Mouse (Mus musculus) regulatory T cell (primary cell): Measurements from ENCODE around the gene Siglecg.

Experiments
- in situ Hi-C: fragments of 300-600 bp; cut with MboI, MseI; formaldehyde crosslinking; loops from one replicate; pipeline ENCODE4 v1.15.1; 2025; ENCODE audit warnings: high pct_unique_total_duplicates

The Siglecg gene

GRCm38 (mm10) chr7:43441071-43441470 is 33.1 kb downstream of the Siglecg start:
- in situ Hi-C loops = no loop called here

DNA sequence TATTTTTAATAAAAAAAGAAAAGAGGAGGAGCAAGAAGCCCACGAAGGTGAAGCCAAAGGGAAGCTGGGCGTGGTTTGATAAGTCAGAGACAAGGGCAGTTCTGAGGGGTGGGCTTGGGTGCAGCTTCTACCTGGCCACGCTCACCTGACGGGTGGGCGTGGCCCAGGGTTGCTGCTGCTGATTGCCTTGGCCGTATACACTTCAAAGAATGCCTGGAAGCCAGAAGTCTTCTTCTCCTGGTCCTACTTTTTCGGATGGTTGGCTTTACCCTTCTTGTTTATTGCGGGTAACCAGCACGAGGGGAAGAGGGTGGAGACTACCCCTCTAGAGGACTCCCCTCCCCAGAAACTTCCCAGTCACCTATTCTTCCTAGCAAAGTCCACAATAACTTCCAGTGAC is 34.7 kb downstream of the Siglecg start:
- in situ Hi-C loops = no loop called here

- in situ Hi-C loops = no loop called here
Measured at GRCm38 (mm10) chr7:43443126-43443916, 35.3 kb downstream of the Siglecg start.

DNA sequence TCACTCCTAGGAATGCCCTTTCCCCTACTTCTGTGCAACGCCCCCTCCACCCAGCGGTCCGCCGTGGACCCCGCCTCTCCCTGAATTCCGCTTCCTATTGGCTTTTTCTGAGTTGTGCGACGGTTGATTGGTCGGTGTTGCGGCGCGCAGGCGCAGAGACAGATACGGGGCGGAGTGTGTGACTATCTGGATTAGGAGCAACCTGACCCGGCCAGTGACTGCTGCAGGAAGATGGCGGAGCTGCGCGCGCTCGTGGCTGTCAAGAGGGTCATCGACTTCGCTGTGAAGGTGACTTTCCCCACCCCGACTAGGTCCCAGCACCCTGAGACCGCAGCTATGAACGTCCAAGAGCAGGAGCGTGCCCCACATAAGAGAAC is 35.9 kb downstream of the Siglecg start, which contains the start of the genes Etfb and Gm45233:
Gene Etfb, plus strand, starts transcription at position 167 of the 377 bp plus-strand sequence.
Gene Gm45233, plus strand, starts transcription at position 212 of the 377 bp plus-strand sequence.
- in situ Hi-C loops = no loop called here

- in situ Hi-C loops = no loop called here
Measured at GRCm38 (mm10) chr7:43447801-43448200, 39.8 kb downstream of the Siglecg start.

DNA sequence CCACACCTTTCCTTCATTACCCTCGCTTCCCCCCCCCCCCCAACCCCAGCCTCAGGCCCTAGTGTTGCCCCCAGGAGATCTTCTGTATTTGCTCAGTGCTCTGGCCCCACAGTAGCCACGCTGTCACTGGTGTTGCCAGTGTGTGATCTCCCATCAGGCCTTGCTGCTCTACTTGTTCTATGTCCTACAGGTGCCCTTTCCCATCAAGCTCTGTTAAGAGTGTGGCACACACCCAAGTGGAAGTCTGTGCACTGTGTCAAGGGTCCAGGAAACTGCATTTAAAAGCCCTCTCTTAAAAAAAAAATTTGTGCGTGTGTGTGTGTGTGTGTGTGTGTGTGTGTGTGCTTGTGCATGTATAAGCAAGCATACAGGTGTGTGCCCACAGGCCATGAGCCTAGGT is 40.2 kb downstream of the Siglecg start:
- in situ Hi-C loops = no loop called here

DNA sequence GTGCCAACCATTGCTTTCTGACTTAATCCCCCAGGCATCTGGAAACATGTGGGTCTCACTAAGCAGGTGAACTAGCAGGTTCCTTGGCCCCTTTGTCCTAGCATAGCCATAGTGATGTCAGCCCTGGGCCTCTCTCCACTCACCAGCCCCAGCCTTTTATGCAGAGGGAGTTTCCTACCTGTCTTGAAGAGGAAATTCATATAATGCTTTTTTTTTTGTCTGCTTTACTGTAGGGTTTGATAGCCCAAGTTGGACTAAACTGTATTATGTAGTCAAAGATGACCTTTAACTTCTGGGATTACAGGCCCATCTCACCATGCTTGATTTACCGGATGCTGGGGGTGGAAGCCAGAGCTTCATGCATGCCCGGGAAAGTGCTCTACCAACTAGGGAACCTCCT is 41.8 kb downstream of the Siglecg start:
- in situ Hi-C loops = no loop called here

DNA sequence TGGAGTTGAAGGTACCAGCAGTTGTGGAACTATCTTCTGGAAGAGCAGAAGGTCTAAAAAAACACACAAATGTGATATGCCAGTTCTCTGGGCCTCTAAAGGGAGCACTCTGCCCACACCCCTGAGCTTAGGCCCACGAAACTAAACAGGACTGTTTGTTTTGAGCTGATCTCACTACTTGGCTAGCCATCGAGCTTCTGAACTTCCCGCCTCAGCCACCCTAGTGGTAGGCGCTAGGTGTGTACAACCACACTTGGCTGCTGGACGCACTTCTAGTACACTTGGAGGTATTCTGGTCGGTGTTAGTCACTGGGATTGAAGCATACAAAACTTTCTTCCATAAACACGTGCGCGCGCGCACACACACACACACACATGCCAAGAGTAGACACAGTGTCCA is 43.7 kb downstream of the Siglecg start:
- in situ Hi-C loops = no loop called here

- in situ Hi-C loops = no loop called here
Measured at GRCm38 (mm10) chr7:43452609-43453008, 44.6 kb downstream of the Siglecg start.

- in situ Hi-C loops = no loop called here
Measured at GRCm38 (mm10) chr7:43453599-43454355, 45.8 kb downstream of the Siglecg start.

DNA sequence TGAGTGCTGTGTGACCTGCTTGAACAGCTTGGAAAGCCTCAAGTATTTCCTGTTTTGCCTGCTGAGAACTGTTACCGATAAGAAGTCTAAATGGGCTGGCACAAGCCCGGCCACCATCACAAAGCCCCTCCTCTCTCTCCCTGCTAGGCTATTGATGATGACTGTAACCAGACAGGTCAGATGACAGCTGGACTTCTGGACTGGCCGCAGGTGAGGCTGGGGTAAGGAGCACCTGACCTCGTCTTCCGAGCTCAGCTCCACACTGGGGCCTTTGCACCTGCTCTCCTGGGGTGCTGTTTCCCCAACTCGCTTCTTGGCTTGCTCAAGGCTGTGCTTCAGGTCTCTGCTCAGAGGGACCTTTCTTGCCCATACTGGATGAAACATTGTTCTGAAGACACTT is 46.4 kb downstream of the Siglecg start:
- in situ Hi-C loops = no loop called here

DNA sequence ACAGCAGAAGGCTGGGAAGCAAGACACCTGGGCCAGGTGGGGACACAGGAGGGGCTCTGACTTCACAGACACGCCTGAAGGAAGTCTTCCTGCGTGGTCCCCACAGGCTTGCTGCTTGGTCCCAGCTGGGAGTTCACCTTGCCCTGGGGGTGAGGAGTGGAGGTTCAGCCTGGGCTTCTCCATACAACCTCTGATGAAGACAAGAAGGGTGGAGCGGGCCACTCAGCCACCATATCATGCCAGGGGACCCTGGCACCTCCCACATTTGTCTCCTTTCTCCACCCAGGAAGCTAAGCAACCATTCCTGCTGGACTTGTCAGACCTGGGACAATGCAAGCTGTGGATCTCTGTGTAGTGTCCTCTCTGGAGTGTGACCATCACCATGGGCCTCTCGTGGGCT is 54.8 kb downstream of the Siglecg start, which contains the start of gene Vsig10l:
Gene Vsig10l, plus strand, starts transcription at position 301 of the 400 bp plus-strand sequence.
- in situ Hi-C loops = loop anchor here (10.0 kb wide), 1 partner anchor 148 kb away; the partner anchor contains the start of gene Zfp715

DNA sequence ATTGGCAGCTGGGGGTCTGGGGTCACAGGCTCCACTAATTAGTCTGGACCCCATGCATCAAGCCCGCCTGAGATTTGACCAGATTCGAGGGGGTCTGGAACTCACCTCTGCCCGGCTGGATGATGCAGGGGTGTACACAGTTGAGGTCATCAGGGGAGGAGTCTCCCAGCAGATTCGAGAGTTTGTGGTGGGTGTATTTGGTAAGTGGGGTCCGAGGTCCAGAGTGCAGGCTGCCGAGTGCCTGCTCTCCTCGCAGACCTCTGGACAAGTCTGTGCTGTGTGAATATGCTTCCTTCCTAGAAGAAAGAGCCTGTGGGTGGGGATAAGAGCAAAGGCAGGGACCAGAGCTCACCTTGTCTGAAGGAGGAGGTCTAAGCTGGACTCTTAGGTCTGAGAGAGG is 56.0 kb downstream of the Siglecg start:
- in situ Hi-C loops = loop anchor here (10.0 kb wide), 1 partner anchor 149 kb away; the partner anchor contains the start of gene Zfp715

DNA sequence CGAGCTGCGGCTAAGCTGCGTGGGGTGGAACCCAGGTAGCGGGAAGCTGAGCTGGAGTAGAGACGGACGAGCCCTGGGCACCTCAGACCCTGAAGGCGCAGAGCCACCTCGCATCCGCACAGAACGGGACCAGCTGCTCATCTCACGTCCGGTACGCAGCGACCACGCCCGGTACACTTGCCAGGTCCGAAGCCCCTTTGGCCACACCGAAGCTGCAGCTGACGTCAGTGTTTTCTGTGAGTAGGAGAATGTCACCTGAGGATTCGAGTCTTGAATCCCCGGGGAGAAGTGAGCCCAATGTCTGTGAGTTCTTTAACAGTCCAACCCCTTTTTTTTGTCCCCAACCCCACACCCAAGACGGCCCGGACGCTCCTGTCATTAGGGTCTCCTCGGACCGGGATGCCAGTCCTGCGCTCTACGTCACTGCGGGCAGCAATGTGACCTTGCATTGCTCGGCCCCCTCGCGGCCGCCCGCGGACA is 56.9 kb downstream of the Siglecg start:
- in situ Hi-C loops = loop anchor here (10.0 kb wide), 1 partner anchor 150 kb away; the partner anchor contains the start of gene Zfp715

GRCm38 (mm10) chr7:43465344-43466098 is 57.5 kb downstream of the Siglecg start:
- in situ Hi-C loops = loop anchor here (10.0 kb wide), 1 partner anchor 151 kb away; the partner anchor contains the start of gene Zfp715

DNA sequence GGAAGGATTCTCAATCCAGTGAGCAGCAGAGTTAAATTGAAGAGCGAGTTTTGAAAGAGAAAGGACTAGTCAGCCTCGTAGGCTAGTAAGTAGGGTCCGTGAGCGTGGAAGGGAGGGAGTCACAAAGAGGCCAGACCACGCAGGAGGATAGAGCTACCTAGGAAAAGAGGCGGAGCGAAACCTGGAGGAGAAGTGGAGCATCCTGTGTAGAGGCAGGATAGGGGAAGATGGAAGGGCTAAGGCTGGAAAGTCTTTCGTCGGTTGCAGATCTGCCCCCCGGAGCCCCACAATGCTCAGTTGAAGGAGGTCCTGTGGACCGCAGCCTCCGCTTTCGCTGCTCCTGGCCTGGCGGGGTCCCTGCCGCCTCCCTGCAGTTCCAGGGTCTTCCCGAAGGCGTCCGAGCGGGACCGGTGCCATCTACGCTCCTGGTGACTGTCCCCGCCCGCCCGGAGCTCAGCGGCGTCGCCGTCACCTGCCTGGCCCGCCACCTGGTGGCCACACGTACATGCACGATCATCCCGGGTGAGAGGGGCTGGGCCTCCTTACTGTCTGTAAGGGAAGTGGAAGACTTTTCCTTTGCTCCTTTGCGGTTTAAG is 58.2 kb downstream of the Siglecg start:
- in situ Hi-C loops = loop anchor here (10.0 kb wide), 1 partner anchor 151 kb away; the partner anchor contains the start of gene Zfp715
